Mouse (Mus musculus) embryonic facial prominence, embryonic 10.5 days (tissue): Measurements from ENCODE around the gene Hba-x. TPM values are rescaled to one million over a fixed set of nuclear protein-coding genes. Genes with fewer than 3 reads are reported as not detected.

ENCODE experiments used
- DNase-seq: peaks from one replicate; pipeline ENCODE4 v3.0.0-alpha.2; 2017; ENCODE audit warnings: low spot score
- H3K27ac ChIP-seq: fragments of 300-500 bp; sonication (generic); replicated peaks from 2 replicates; pipeline ENCODE4 v1.5.1; 2016; ENCODE audit warnings: mild to moderate bottlenecking
- H3K27me3 ChIP-seq: fragments of 300-500 bp; sonication (generic); replicated peaks from 2 replicates; pipeline ENCODE4 v1.6.1; 2016; ENCODE audit warnings: low read depth, mild to moderate bottlenecking; ENCODE audit not compliant: poor library complexity, severe bottlenecking
- H3K36me3 ChIP-seq: fragments of 300-500 bp; sonication (generic); replicated peaks from 2 replicates; pipeline ENCODE4 v1.6.1; 2016; ENCODE audit warnings: mild to moderate bottlenecking, moderate library complexity
- H3K4me1 ChIP-seq: fragments of 300-500 bp; sonication (generic); 2 replicates; pipeline ENCODE4 v1.6.1; 2016
- H3K4me3 ChIP-seq: fragments of 300-500 bp; sonication (generic); 2 replicates; pipeline ENCODE4 v1.5.1; 2016; ENCODE audit warnings: mild to moderate bottlenecking, moderate library complexity
- H3K9me3 ChIP-seq: fragments of 300-500 bp; sonication (generic); 2 replicates; pipeline ENCODE4 v1.6.1; 2016; ENCODE audit warnings: mild to moderate bottlenecking
- WGBS: fragments of 180-500 bp; shearing (Covaris S2); methylation state at CpG from one replicate; pipeline ENCODE4 v1.1.7; 2016; 5-methylcytosine and 5-hydroxymethylcytosine counted together
- polyA plus RNA-seq: library from polyadenylated mRNA; unstranded; fragments of >200 nt; fragmentation: Nextera tagmentation; extraction: Ambion mirVana; gene quantifications from 2 replicates; pipeline ENCODE4 v1.2.1, GENCODE M21; 2016

The Hba-x gene
- polyA plus RNA-seq, 1 experiment from 2014 or later, result 2,745 TPM

- WGBS, result 91% methylated on average over 3 of the region's 3 CpGs
- peaks cover 97% of the 10 kb centered on the region for H3K36me3 ChIP-seq
- H3K4me3 ChIP-seq, result no peak overlapping the region
- DNase-seq, result no peak
- no peaks in the 10 kb centered on the region for H3K9me3 ChIP-seq
- no peaks in the 10 kb centered on the region for H3K27me3 ChIP-seq
- 0 out of 2 replicates have a peak, but pooled peaks cover 6% of the 10 kb centered on the region for H3K4me1 ChIP-seq
- H3K27ac ChIP-seq, result no peak overlapping the region
Observed at GRCm38 (mm10) chr11:32237411-32237795, 38.8 kb upstream of the Hba-x start.

GRCm38 (mm10) chr11:32238093-32238860 is 37.9 kb upstream of the Hba-x start:
- WGBS, result 70% methylated on average over 5 of the region's 5 CpGs
- H3K4me1 ChIP-seq, result 0 out of 2 replicates have a peak, but pooled peaks cover 2% of the 10 kb centered on the region
- no peak overlapping the region for H3K27ac ChIP-seq
- H3K4me3 ChIP-seq, result no peak overlapping the region
- H3K27me3 ChIP-seq, result no peaks in the 10 kb centered on the region
- H3K9me3 ChIP-seq, result no peaks in the 10 kb centered on the region
- H3K36me3 ChIP-seq, result peaks cover 97% of the 10 kb centered on the region
- DNase-seq, result peak; percentile 70

GRCm38 (mm10) chr11:32241391-32241790 is 34.8 kb upstream of the Hba-x start:
- H3K36me3 ChIP-seq, result peaks cover 95% of the 10 kb centered on the region
- H3K27me3 ChIP-seq, result no peaks in the 10 kb centered on the region
- DNase-seq, result no peak
- no peaks in the 10 kb centered on the region for H3K9me3 ChIP-seq
- peaks cover 16% of the 10 kb centered on the region for H3K4me1 ChIP-seq
- no peak overlapping the region for H3K27ac ChIP-seq
- H3K4me3 ChIP-seq, result no peak overlapping the region

- Histone ChIP-seq H3K27me3 (no peaks in the 10 kb centered on the region), H3K4me3 (no peak overlapping the region), H3K9me3 (no peaks in the 10 kb centered on the region), H3K36me3 (peaks cover 95% of the 10 kb centered on the region), H3K27ac (no peak overlapping the region), H3K4me1 (peaks cover 14% of the 10 kb centered on the region)
- 90% methylated on average over 3 of the region's 3 CpGs for WGBS
- no peak for DNase-seq
Observed at GRCm38 (mm10) chr11:32242209-32242608, 34.0 kb upstream of the Hba-x start.

DNA sequence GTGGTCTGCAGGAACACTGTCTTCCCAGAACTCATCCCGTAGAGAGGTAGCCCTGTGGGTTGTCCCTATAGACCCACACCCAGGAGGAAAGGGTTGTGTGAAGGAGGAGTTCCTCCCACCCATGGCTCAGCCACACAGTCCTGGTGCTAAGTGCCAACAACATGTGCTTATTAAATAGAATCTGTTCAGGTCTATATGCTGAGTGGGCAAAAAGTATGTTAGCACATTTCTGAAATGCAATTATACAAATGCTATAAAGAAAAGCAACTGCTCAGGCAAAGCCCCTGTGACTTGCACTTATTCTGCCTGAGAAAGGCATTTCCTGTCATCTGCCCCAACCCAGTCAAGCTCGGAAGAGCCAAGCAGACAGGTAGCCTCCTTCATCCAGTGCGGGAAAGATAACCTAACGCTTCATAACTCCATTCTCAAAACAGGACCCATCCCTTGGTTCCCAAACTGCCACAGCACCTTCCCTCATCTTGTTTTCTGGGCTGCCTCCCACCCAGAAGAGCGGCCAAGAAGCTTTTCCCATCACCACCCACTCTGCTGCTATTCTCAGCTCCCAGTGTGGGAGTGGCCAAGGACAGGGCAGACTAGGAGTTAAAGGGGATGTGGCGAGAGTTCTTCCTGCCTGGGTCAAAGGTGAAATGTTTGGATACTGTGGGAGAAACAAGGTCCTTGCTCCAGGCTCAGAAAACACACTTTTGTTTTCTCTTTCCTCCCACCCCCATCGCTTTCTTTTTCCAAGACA is 32.8 kb upstream of the Hba-x start:
- WGBS, result 54% methylated on average over 7 of the region's 7 CpGs

GRCm38 (mm10) chr11:32244064-32244463 is 32.1 kb upstream of the Hba-x start:
- Histone ChIP-seq H3K36me3 (peaks cover 93% of the 10 kb centered on the region), H3K9me3 (no peaks in the 10 kb centered on the region), H3K27ac (0 out of 2 replicates have a peak overlapping the region, but pooled peaks have one; percentile 40), H3K27me3 (no peaks in the 10 kb centered on the region), H3K4me1 (peaks cover 14% of the 10 kb centered on the region), H3K4me3 (no peak overlapping the region)
- WGBS, result 63% methylated on average over 3 of the region's 3 CpGs
- DNase-seq, result no peak

More for the DNA sequence above, 32.8 kb upstream of the Hba-x start:
- no peaks in the 10 kb centered on the region for H3K27me3 ChIP-seq
- H3K27ac ChIP-seq, result 0 out of 2 replicates have a peak overlapping the region, but pooled peaks have one; percentile 40
- H3K4me1 ChIP-seq, result peaks cover 14% of the 10 kb centered on the region
- H3K9me3 ChIP-seq, result no peaks in the 10 kb centered on the region
- H3K4me3 ChIP-seq, result no peak overlapping the region
- DNase-seq, result no peak
- peaks cover 96% of the 10 kb centered on the region for H3K36me3 ChIP-seq

DNA sequence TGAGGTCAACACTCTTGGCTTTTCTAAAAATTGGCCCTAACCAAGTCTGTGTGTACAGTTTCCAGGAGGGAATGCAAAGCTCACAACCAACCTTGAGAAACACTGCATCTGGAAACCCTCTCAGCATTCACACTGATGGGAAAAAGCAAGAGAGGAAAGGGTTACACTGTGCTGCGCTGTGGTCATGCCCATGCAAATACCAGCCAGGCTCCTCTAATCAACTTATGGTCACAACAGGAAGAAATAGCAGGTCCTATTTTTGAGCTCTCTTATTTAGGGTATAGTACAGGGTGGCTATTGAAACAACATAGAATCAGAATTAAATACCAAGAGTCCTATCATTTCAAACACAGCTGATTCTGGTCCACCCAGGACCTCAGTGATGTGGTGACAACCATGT is 31.6 kb upstream of the Hba-x start:
- 85% methylated on average over 1 of the region's 1 CpGs for WGBS
- peaks cover 95% of the 10 kb centered on the region for H3K36me3 ChIP-seq

DNA sequence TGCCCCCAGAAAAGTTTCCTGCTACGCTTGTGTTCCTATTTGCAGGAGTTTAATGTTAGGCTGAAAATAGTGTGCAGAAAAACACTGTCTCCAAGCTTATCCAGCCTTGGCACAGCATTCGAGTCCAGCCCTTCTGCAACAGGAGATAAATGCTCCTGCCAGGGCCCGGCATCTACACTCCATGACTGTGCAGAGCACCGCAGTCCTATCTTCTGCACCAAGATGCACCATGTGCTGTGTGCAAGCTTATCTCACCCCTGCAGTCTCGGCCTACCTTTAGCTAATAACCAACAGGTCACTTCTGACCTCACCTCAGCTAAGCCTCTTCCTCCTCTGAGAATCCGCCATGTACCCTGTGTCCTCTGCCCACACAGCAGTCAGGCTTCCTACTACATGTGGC is 30.6 kb upstream of the Hba-x start:
- H3K27me3 ChIP-seq, result no peaks in the 10 kb centered on the region
- WGBS, result 91% methylated on average over 6 of the region's 6 CpGs
- peaks cover 14% of the 10 kb centered on the region for H3K4me1 ChIP-seq
- H3K27ac ChIP-seq, result no peak overlapping the region
- no peak overlapping the region for H3K4me3 ChIP-seq
- peaks cover 95% of the 10 kb centered on the region for H3K36me3 ChIP-seq
- no peaks in the 10 kb centered on the region for H3K9me3 ChIP-seq
- no peak for DNase-seq

More for the DNA sequence above, 31.6 kb upstream of the Hba-x start:
- H3K9me3 ChIP-seq, result no peaks in the 10 kb centered on the region
- H3K4me1 ChIP-seq, result peaks cover 14% of the 10 kb centered on the region
- H3K4me3 ChIP-seq, result no peak overlapping the region
- H3K27ac ChIP-seq, result 0 out of 2 replicates have a peak overlapping the region, but pooled peaks have one; percentile 40
- no peak for DNase-seq
- no peaks in the 10 kb centered on the region for H3K27me3 ChIP-seq

- Histone ChIP-seq H3K4me3 (no peak overlapping the region), H3K4me1 (peaks cover 14% of the 10 kb centered on the region), H3K27ac (no peak overlapping the region), H3K36me3 (peaks cover 94% of the 10 kb centered on the region), H3K9me3 (no peaks in the 10 kb centered on the region), H3K27me3 (no peaks in the 10 kb centered on the region)
- DNase-seq, result no peak
Observed at GRCm38 (mm10) chr11:32247068-32247467, 29.1 kb upstream of the Hba-x start.

GRCm38 (mm10) chr11:32248350-32248749 is 27.9 kb upstream of the Hba-x start:
- Histone ChIP-seq H3K4me1 (peaks cover 13% of the 10 kb centered on the region), H3K9me3 (no peaks in the 10 kb centered on the region), H3K4me3 (no peak overlapping the region), H3K27ac (no peak overlapping the region), H3K27me3 (no peaks in the 10 kb centered on the region), H3K36me3 (peaks cover 94% of the 10 kb centered on the region)
- no peak for DNase-seq
- WGBS, result 85% methylated on average over 3 of the region's 3 CpGs

GRCm38 (mm10) chr11:32250880-32251763 is 25.1 kb upstream of the Hba-x start:
- Histone ChIP-seq H3K36me3 (peaks cover 95% of the 10 kb centered on the region), H3K27ac (no peak overlapping the region)
- WGBS, result 85% methylated on average over 8 of the region's 8 CpGs

GRCm38 (mm10) chr11:32253121-32253520 is 23.1 kb upstream of the Hba-x start:
- Histone ChIP-seq H3K27me3 (no peaks in the 10 kb centered on the region), H3K4me3 (no peak overlapping the region), H3K4me1 (no peaks in the 10 kb centered on the region), H3K9me3 (no peaks in the 10 kb centered on the region), H3K36me3 (peaks cover 75% of the 10 kb centered on the region), H3K27ac (no peak overlapping the region)
- DNase-seq, result no peak
- WGBS, result 95% methylated on average over 1 of the region's 1 CpGs

More at GRCm38 (mm10) chr11:32250880-32251763, 25.1 kb upstream of the Hba-x start:
- Histone ChIP-seq H3K9me3 (no peaks in the 10 kb centered on the region), H3K27me3 (no peaks in the 10 kb centered on the region), H3K4me1 (no peaks in the 10 kb centered on the region), H3K4me3 (no peak overlapping the region)
- no peak for DNase-seq
